Mouse (Mus musculus): ENCODE results near the gene Tcirg1. TPM values are rescaled to one million over a fixed set of nuclear protein-coding genes. Genes with fewer than 3 reads are reported as not detected.

Tcirg1 gene
- 34.7 and 42.6 TPM in 2 replicates for polyA plus RNA-seq (2015; fragmentation: Nextera tagmentation; extraction: Ambion mirVana)

- peak within 1 kb of the TSS; percentile 68 for H3K9ac ChIP-seq
- H3K9me3 ChIP-seq, result no peaks in the 10 kb centered on the region
- 3% methylated on average over 36 of the region's 36 CpGs for WGBS
- H3K27ac ChIP-seq, result peak within 1 kb of the TSS; percentile 84
- no peaks in the 10 kb centered on the region for H3K27me3 ChIP-seq (replicated peaks)
- ATAC-seq (ENCODE audit: insufficient read depth, low FRiP score, low read depth), result peak; percentile 88
- H3K4me1 ChIP-seq, result peaks cover 40% of the 10 kb centered on the region
- peak within 1 kb of the TSS; percentile 78 for H3K4me3 ChIP-seq (replicated peaks)
- peaks cover 28% of the 10 kb centered on the region for H3K36me3 ChIP-seq
- H3K4me2 ChIP-seq, result peak within 1 kb of the TSS; percentile 90
Observed at GRCm38 (mm10) chr19:3906795-3907786, at the start of gene Tcirg1. Gene Tcirg1 (minus strand): TSS chr19:3907133.

DNA sequence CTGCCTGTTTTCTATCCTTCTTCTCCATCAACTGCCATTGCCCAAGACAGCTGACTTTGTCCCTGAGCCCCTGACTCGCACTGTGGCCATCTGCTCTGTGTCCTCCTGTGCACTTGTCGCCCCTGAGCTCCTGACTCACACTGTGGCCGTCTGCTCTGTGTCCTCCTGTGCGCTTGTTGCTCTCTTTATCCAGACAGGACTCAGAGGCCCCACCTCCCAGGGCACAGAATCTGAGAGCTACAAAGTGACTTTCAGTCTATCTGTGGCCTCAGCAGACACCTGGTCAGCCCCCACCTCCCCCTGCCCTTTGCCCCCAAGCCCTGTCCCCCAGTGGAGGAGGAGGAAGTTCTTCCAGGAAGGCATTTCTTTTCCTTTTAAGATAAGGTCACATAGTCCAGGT, 48.9 kb upstream of the Tcirg1 start:
- Histone ChIP-seq H3K9me3 (no peaks in the 10 kb centered on the region), H3K4me3 (replicated peaks) (no peak overlapping the region), H3K9ac (no peak overlapping the region), H3K4me1 (no peaks in the 10 kb centered on the region), H3K27me3 (replicated peaks) (no peaks in the 10 kb centered on the region), H3K27ac (no peak overlapping the region), H3K36me3 (no peaks in the 10 kb centered on the region), H3K4me2 (no peak overlapping the region)
- 40% methylated on average over 4 of the region's 4 CpGs for WGBS
- no peak for ATAC-seq (ENCODE audit: insufficient read depth, low FRiP score, low read depth)

DNA sequence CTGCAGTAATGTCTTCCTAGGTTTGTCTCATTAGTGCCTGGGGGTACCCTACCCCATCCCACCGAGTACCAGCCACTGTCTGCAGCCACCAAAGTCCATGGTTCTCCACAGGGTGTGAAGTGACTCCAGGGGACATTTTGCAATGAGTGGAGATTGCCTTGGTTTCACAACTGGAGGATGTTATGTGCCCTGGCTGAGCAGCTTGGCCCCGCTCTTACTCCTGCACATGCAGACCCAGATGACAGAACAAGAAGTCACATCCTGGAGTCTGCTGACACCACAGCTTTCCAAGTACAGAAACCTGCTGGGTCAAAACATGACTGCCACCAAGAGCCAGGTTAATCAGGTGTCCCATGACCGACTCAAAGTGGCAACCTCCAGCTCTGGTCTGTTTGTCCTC, 48.1 kb upstream of the Tcirg1 start:
- ATAC-seq (ENCODE audit: insufficient read depth, low FRiP score, low read depth), result no peak
- Histone ChIP-seq H3K4me1 (no peaks in the 10 kb centered on the region), H3K27me3 (replicated peaks) (no peaks in the 10 kb centered on the region), H3K4me3 (replicated peaks) (no peak overlapping the region), H3K9ac (no peak overlapping the region), H3K36me3 (no peaks in the 10 kb centered on the region), H3K9me3 (no peaks in the 10 kb centered on the region), H3K27ac (no peak overlapping the region), H3K4me2 (no peak overlapping the region)
- 66% methylated on average over 3 of the region's 3 CpGs for WGBS

- H3K4me3 ChIP-seq (replicated peaks), result no peak overlapping the region
- H3K4me2 ChIP-seq, result no peak overlapping the region
- H3K27me3 ChIP-seq (replicated peaks), result no peaks in the 10 kb centered on the region
- no peaks in the 10 kb centered on the region for H3K36me3 ChIP-seq
- 57% methylated on average over 1 of the region's 1 CpGs for WGBS
- H3K27ac ChIP-seq, result no peak overlapping the region
- no peak overlapping the region for H3K9ac ChIP-seq
- H3K4me1 ChIP-seq, result no peaks in the 10 kb centered on the region
- no peak for ATAC-seq (ENCODE audit: insufficient read depth, low FRiP score, low read depth)
- H3K9me3 ChIP-seq, result no peaks in the 10 kb centered on the region
Observed at GRCm38 (mm10) chr19:3952099-3952498, 45.2 kb upstream of the Tcirg1 start.

GRCm38 (mm10) chr19:3951461-3951860, 44.5 kb upstream of the Tcirg1 start:
- Histone ChIP-seq H3K36me3 (no peaks in the 10 kb centered on the region), H3K27me3 (replicated peaks) (no peaks in the 10 kb centered on the region), H3K27ac (no peak overlapping the region), H3K4me1 (no peaks in the 10 kb centered on the region), H3K9ac (no peak overlapping the region), H3K4me3 (replicated peaks) (no peak overlapping the region), H3K9me3 (no peaks in the 10 kb centered on the region), H3K4me2 (no peak overlapping the region)
- no peak for ATAC-seq (ENCODE audit: insufficient read depth, low FRiP score, low read depth)

DNA sequence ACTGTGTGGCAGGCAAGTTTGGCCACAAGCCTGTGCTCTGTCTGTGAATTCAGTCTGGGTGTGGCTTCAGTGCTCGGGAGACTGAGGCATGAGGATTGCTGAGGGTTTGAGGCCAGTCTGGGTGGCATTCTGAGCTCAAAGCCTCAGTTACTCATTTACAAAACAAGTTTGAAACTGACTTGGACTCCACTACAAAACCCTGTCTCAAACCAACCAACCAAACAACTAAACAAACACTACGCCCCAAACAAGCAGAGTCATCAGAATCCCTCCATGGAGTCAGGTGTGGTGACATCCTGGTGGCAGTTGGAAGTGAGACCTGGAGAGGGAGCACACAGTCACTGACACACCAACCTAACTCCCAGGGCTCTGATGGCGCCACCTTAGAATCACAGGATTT, 43.4 kb upstream of the Tcirg1 start:
- H3K27me3 ChIP-seq (replicated peaks), result no peaks in the 10 kb centered on the region
- no peak overlapping the region for H3K4me3 ChIP-seq (replicated peaks)
- ATAC-seq (ENCODE audit: insufficient read depth, low FRiP score, low read depth), result no peak

DNA sequence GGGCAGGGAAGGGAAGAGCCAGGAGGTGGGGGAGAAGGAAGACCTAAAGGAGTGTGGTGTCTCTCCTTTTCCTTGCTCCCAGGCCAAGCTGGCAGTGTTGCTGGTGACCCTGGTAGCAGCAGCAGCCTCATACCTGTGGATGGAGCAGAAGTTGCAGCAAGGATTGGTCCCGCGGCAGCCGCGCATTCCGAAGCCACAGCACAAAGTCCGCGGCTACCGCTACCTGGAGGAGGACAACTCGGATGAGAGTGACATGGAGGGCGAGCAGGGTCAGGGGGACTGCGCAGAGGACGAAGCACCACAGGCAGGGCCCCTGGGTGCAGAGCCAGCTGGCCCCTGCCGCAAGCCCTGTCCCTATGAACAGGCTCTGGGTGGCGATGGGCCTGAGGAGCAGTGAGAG, 41.6 kb upstream of the Tcirg1 start:
- Histone ChIP-seq H3K36me3 (no peaks in the 10 kb centered on the region), H3K4me3 (replicated peaks) (no peak overlapping the region), H3K4me2 (no peak overlapping the region), H3K27ac (no peak overlapping the region), H3K4me1 (0 out of 2 replicates have a peak, but pooled peaks cover 2% of the 10 kb centered on the region), H3K9me3 (no peaks in the 10 kb centered on the region), H3K9ac (no peak overlapping the region), H3K27me3 (replicated peaks) (no peaks in the 10 kb centered on the region)
- ATAC-seq (ENCODE audit: insufficient read depth, low FRiP score, low read depth), result no peak
- 68% methylated on average over 14 of the region's 14 CpGs for WGBS

More for the DNA sequence above, 43.4 kb upstream of the Tcirg1 start:
- 73% methylated on average over 3 of the region's 3 CpGs for WGBS
- Histone ChIP-seq H3K9me3 (no peaks in the 10 kb centered on the region), H3K4me1 (no peaks in the 10 kb centered on the region), H3K36me3 (no peaks in the 10 kb centered on the region), H3K4me2 (no peak overlapping the region), H3K27ac (no peak overlapping the region), H3K9ac (no peak overlapping the region)

- no peak overlapping the region for H3K4me2 ChIP-seq
- no peaks in the 10 kb centered on the region for H3K27me3 ChIP-seq (replicated peaks)
- H3K4me1 ChIP-seq, result 0 out of 2 replicates have a peak, but pooled peaks cover 6% of the 10 kb centered on the region
- no peaks in the 10 kb centered on the region for H3K9me3 ChIP-seq
- WGBS, result 74% methylated on average over 3 of the region's 3 CpGs
- no peak overlapping the region for H3K9ac ChIP-seq
- no peak overlapping the region for H3K27ac ChIP-seq
- H3K36me3 ChIP-seq, result no peaks in the 10 kb centered on the region
- no peak for ATAC-seq (ENCODE audit: insufficient read depth, low FRiP score, low read depth)
- no peak overlapping the region for H3K4me3 ChIP-seq (replicated peaks)
Observed at GRCm38 (mm10) chr19:3947813-3948212, 40.9 kb upstream of the Tcirg1 start.

GRCm38 (mm10) chr19:3946715-3947114, 39.8 kb upstream of the Tcirg1 start:
- ATAC-seq (ENCODE audit: insufficient read depth, low FRiP score, low read depth), result peak; percentile 42; the same call in 1 of the 2 replicates
- WGBS, result 19% methylated on average over 2 of the region's 2 CpGs
- Histone ChIP-seq H3K9ac (no peak overlapping the region), H3K4me3 (replicated peaks) (no peak overlapping the region), H3K36me3 (no peaks in the 10 kb centered on the region), H3K27me3 (replicated peaks) (no peaks in the 10 kb centered on the region), H3K27ac (no peak overlapping the region), H3K9me3 (no peaks in the 10 kb centered on the region), H3K4me2 (no peak overlapping the region), H3K4me1 (0 out of 2 replicates have a peak, but pooled peaks cover 6% of the 10 kb centered on the region)

- no peak for ATAC-seq (ENCODE audit: insufficient read depth, low FRiP score, low read depth)
- no peaks in the 10 kb centered on the region for H3K27me3 ChIP-seq (replicated peaks)
- H3K27ac ChIP-seq, result no peak overlapping the region
- WGBS, result 26% methylated on average over 10 of the region's 10 CpGs
- H3K4me2 ChIP-seq, result no peak overlapping the region
- no peak overlapping the region for H3K4me3 ChIP-seq (replicated peaks)
- H3K9ac ChIP-seq, result no peak overlapping the region
- no peaks in the 10 kb centered on the region for H3K36me3 ChIP-seq
- H3K4me1 ChIP-seq, result 0 out of 2 replicates have a peak, but pooled peaks cover 6% of the 10 kb centered on the region
- H3K9me3 ChIP-seq, result no peaks in the 10 kb centered on the region
Observed at GRCm38 (mm10) chr19:3945872-3946564, 39.1 kb upstream of the Tcirg1 start.

- WGBS, result 19% methylated on average over 27 of the region's 27 CpGs
- 0 out of 2 replicates have a peak, but pooled peaks have one; percentile 70 for ATAC-seq (ENCODE audit: insufficient read depth, low FRiP score, low read depth)
- H3K36me3 ChIP-seq, result no peaks in the 10 kb centered on the region
- peak overlapping the region; percentile 41 for H3K4me2 ChIP-seq
- H3K9me3 ChIP-seq, result no peaks in the 10 kb centered on the region
- no peaks in the 10 kb centered on the region for H3K27me3 ChIP-seq (replicated peaks)
- no peak overlapping the region for H3K9ac ChIP-seq
- no peak overlapping the region for H3K27ac ChIP-seq
- H3K4me1 ChIP-seq, result 0 out of 2 replicates have a peak, but pooled peaks cover 6% of the 10 kb centered on the region
- H3K4me3 ChIP-seq (replicated peaks), result peak overlapping the region; percentile 19; the same call in 1 of the 2 replicates
Observed at GRCm38 (mm10) chr19:3942986-3943735, 36.2 kb upstream of the Tcirg1 start.

Measured in stomach, embryonic 15.5 days (tissue).